Mouse (Mus musculus): ENCODE results near the gene Serpina3n. TPM values are rescaled to one million over a fixed set of nuclear protein-coding genes. Genes with fewer than 3 reads are reported as not detected.
"Not testable (repeated sequence)": the region's sequence is repeated elsewhere in the genome, so short reads cannot be mapped to it uniquely, and the experiment has no call there.

Serpina3n gene
- polyA plus RNA-seq (2015; fragmentation: Nextera tagmentation; extraction: Ambion mirVana) = 0.95 and 1.3 TPM in 2 replicates

- Histone ChIP-seq H3K36me3 (no peaks in the 10 kb centered on the region), H3K9me3 (no peaks in the 10 kb centered on the region), H3K4me1 (no peaks in the 10 kb centered on the region), H3K4me2 (no peak within 1 kb of the TSS), H3K27ac (no peak within 1 kb of the TSS), H3K27me3 (no peaks in the 10 kb centered on the region), H3K9ac (no peak within 1 kb of the TSS), H3K4me3 (no peak within 1 kb of the TSS)
- 62% methylated on average over 4 of the region's 4 CpGs for WGBS
- no peak for ATAC-seq (ENCODE audit: insufficient number of reproducible peaks, low FRiP score, low TSS enrichment, low read depth)
These were observed at the start of gene Serpina3n for GRCm38 (mm10) chr12:104406454-104406885. Gene Serpina3n, plus strand, starts transcription at chr12:104406729.

- no peak overlapping the region for H3K27ac ChIP-seq
- no peak for ATAC-seq (ENCODE audit: insufficient number of reproducible peaks, low FRiP score, low TSS enrichment, low read depth)
- WGBS = 80% methylated on average over 3 of the region's 3 CpGs
These were observed 36.5 kb upstream of the Serpina3n start for GRCm38 (mm10) chr12:104369986-104370385.

GRCm38 (mm10) chr12:104377179-104377578, 29.4 kb upstream of the Serpina3n start:
- not testable (repeated sequence) for H3K36me3 ChIP-seq; H3K4me3 ChIP-seq; H3K4me2 ChIP-seq; H3K27me3 ChIP-seq; H3K9ac ChIP-seq; H3K27ac ChIP-seq; H3K4me1 ChIP-seq; H3K9me3 ChIP-seq; ATAC-seq (ENCODE audit: insufficient number of reproducible peaks, low FRiP score, low TSS enrichment, low read depth)
- WGBS = 76% methylated on average over 5 of the region's 5 CpGs

More at GRCm38 (mm10) chr12:104369986-104370385, 36.5 kb upstream of the Serpina3n start:
- H3K4me2 ChIP-seq = no peak overlapping the region
- H3K9ac ChIP-seq = no peak overlapping the region
- H3K27me3 ChIP-seq = no peaks in the 10 kb centered on the region
- no peak overlapping the region for H3K4me3 ChIP-seq
- no peaks in the 10 kb centered on the region for H3K36me3 ChIP-seq
- H3K4me1 ChIP-seq = no peaks in the 10 kb centered on the region
- H3K9me3 ChIP-seq = no peaks in the 10 kb centered on the region

GRCm38 (mm10) chr12:104378351-104378750, 28.2 kb upstream of the Serpina3n start:
- not testable (repeated sequence) for H3K36me3 ChIP-seq; H3K27ac ChIP-seq; H3K4me2 ChIP-seq; H3K9ac ChIP-seq; H3K4me1 ChIP-seq; H3K27me3 ChIP-seq; ATAC-seq (ENCODE audit: insufficient number of reproducible peaks, low FRiP score, low TSS enrichment, low read depth); H3K4me3 ChIP-seq; H3K9me3 ChIP-seq
- WGBS = 65% methylated on average over 2 of the region's 2 CpGs

- not testable (repeated sequence) for H3K4me3 ChIP-seq; H3K9me3 ChIP-seq; H3K36me3 ChIP-seq; H3K4me1 ChIP-seq; H3K27me3 ChIP-seq; ATAC-seq (ENCODE audit: insufficient number of reproducible peaks, low FRiP score, low TSS enrichment, low read depth); H3K9ac ChIP-seq; H3K4me2 ChIP-seq; H3K27ac ChIP-seq
- 47% methylated on average over 5 of the region's 5 CpGs for WGBS
These were observed 27.7 kb upstream of the Serpina3n start for GRCm38 (mm10) chr12:104378815-104379214.

GRCm38 (mm10) chr12:104379856-104380255, 26.7 kb upstream of the Serpina3n start:
- H3K27me3 ChIP-seq = no peaks in the 10 kb centered on the region
- no peak for ATAC-seq (ENCODE audit: insufficient number of reproducible peaks, low FRiP score, low TSS enrichment, low read depth)
- H3K27ac ChIP-seq = no peak overlapping the region
- H3K9ac ChIP-seq = no peak overlapping the region
- no peaks in the 10 kb centered on the region for H3K9me3 ChIP-seq
- H3K4me3 ChIP-seq = no peak overlapping the region
- no peaks in the 10 kb centered on the region for H3K36me3 ChIP-seq
- H3K4me2 ChIP-seq = no peak overlapping the region
- no peaks in the 10 kb centered on the region for H3K4me1 ChIP-seq
- 93% methylated on average over 11 of the region's 11 CpGs for WGBS

GRCm38 (mm10) chr12:104381071-104381604, 25.4 kb upstream of the Serpina3n start:
- H3K9me3 ChIP-seq; ATAC-seq (ENCODE audit: insufficient number of reproducible peaks, low FRiP score, low TSS enrichment, low read depth); H3K4me2 ChIP-seq; H3K27me3 ChIP-seq; H3K4me3 ChIP-seq; H3K36me3 ChIP-seq; H3K4me1 ChIP-seq; H3K27ac ChIP-seq; H3K9ac ChIP-seq: not testable (repeated sequence)
- 90% methylated on average over 8 of the region's 8 CpGs for WGBS

GRCm38 (mm10) chr12:104385987-104386386, 20.5 kb upstream of the Serpina3n start:
- H3K4me1 ChIP-seq; ATAC-seq (ENCODE audit: insufficient number of reproducible peaks, low FRiP score, low TSS enrichment, low read depth); H3K9me3 ChIP-seq: not testable (repeated sequence)

GRCm38 (mm10) chr12:104386878-104387277, 19.7 kb upstream of the Serpina3n start:
- not testable (repeated sequence) for H3K27me3 ChIP-seq; H3K4me2 ChIP-seq; H3K4me3 ChIP-seq; H3K27ac ChIP-seq; H3K4me1 ChIP-seq; H3K9ac ChIP-seq; ATAC-seq (ENCODE audit: insufficient number of reproducible peaks, low FRiP score, low TSS enrichment, low read depth); H3K9me3 ChIP-seq; H3K36me3 ChIP-seq
- WGBS = 65% methylated on average over 2 of the region's 2 CpGs

More at GRCm38 (mm10) chr12:104385987-104386386, 20.5 kb upstream of the Serpina3n start:
- H3K27ac ChIP-seq, H3K36me3 ChIP-seq, H3K4me2 ChIP-seq, H3K4me3 ChIP-seq, H3K27me3 ChIP-seq, H3K9ac ChIP-seq: not testable (repeated sequence)

GRCm38 (mm10) chr12:104388477-104388876, 18.1 kb upstream of the Serpina3n start:
- H3K4me3 ChIP-seq = no peak overlapping the region
- no peak overlapping the region for H3K4me2 ChIP-seq
- H3K9me3 ChIP-seq = no peaks in the 10 kb centered on the region
- H3K9ac ChIP-seq = no peak overlapping the region
- H3K27me3 ChIP-seq = no peaks in the 10 kb centered on the region
- ATAC-seq (ENCODE audit: insufficient number of reproducible peaks, low FRiP score, low TSS enrichment, low read depth) = no peak
- H3K36me3 ChIP-seq = no peaks in the 10 kb centered on the region
- H3K4me1 ChIP-seq = no peaks in the 10 kb centered on the region
- no peak overlapping the region for H3K27ac ChIP-seq

- not testable (repeated sequence) for H3K9ac ChIP-seq; H3K36me3 ChIP-seq; H3K9me3 ChIP-seq; H3K4me3 ChIP-seq; H3K27ac ChIP-seq; H3K4me2 ChIP-seq; H3K4me1 ChIP-seq; ATAC-seq (ENCODE audit: insufficient number of reproducible peaks, low FRiP score, low TSS enrichment, low read depth); H3K27me3 ChIP-seq
- WGBS = 72% methylated on average over 2 of the region's 2 CpGs
These were observed 15.5 kb upstream of the Serpina3n start for GRCm38 (mm10) chr12:104391057-104391456.

GRCm38 (mm10) chr12:104403968-104404367, 2.6 kb upstream of the Serpina3n start:
- no peaks in the 10 kb centered on the region for H3K4me1 ChIP-seq
- no peak overlapping the region for H3K9ac ChIP-seq
- no peak overlapping the region for H3K4me3 ChIP-seq
- no peak overlapping the region for H3K27ac ChIP-seq
- no peaks in the 10 kb centered on the region for H3K9me3 ChIP-seq
- 73% methylated on average over 5 of the region's 5 CpGs for WGBS
- no peaks in the 10 kb centered on the region for H3K36me3 ChIP-seq
- H3K4me2 ChIP-seq = no peak overlapping the region
- ATAC-seq (ENCODE audit: insufficient number of reproducible peaks, low FRiP score, low TSS enrichment, low read depth) = no peak
- no peaks in the 10 kb centered on the region for H3K27me3 ChIP-seq

- Histone ChIP-seq H3K9me3 (no peaks in the 10 kb centered on the region), H3K4me3 (no peak overlapping the region), H3K27ac (no peak overlapping the region), H3K9ac (no peak overlapping the region), H3K27me3 (no peaks in the 10 kb centered on the region), H3K4me2 (no peak overlapping the region), H3K36me3 (no peaks in the 10 kb centered on the region), H3K4me1 (peaks cover 8% of the 10 kb centered on the region)
- no peak for ATAC-seq (ENCODE audit: insufficient number of reproducible peaks, low FRiP score, low TSS enrichment, low read depth)
- WGBS = 88% methylated on average over 6 of the region's 6 CpGs
These were observed 6.0 kb downstream of the Serpina3n start for GRCm38 (mm10) chr12:104412507-104412906.
